Mouse (Mus musculus) spleen, postnatal 10 days (tissue): Measurements from ENCODE around the gene Zdhhc24.

Source experiments
- DNase-seq, 2 experiments: peaks; one replicate each; pipeline ENCODE4 v3.0.0; 2021 to 2022; ENCODE audit warnings: low spot score in 2 of 2

Gene Zdhhc24

DNA sequence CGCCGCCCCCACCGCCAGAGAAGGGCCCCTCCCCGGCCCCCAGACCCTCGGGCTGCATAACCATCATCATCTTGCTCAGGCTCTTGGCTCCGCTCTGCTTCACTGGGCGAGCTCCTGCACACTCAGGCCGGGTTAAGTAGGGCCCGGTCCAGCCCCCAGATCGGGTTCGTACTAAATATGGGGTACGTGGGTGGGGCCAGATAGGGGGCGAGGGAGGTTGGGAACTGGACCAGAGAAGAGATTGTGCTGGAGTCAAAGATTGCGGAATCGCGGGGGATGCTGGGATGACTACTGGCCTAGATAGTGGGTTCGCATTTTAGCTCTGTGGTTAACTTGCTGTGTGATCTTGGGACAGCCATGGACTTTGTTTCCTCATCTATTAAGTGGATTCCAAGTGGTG is 683 bp upstream of the Zdhhc24 start, which contains the start of gene Actn3:
Gene Actn3, minus strand, starts transcription at position 125 of the 400 bp plus-strand sequence.
- no peak for DNase-seq

DNA sequence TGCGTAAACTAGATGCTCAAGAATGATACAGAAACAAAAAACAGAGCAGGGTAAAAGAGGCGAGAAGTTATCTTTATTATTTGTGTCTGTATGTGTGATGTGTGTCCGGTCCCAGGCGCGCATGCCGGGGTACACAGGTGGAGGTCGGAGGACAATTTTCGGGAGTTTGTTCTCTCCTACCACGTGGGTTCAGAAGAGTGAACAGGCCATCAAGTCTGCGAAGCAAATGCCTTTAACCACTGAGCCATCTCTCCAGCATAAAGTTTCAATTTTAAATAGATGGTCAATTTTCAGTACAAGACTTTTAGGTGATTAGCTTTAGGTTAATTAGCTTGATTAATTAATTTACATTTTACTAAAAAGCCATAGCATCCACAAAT is 846 bp downstream of the Zdhhc24 start:
- no peak for DNase-seq

DNA sequence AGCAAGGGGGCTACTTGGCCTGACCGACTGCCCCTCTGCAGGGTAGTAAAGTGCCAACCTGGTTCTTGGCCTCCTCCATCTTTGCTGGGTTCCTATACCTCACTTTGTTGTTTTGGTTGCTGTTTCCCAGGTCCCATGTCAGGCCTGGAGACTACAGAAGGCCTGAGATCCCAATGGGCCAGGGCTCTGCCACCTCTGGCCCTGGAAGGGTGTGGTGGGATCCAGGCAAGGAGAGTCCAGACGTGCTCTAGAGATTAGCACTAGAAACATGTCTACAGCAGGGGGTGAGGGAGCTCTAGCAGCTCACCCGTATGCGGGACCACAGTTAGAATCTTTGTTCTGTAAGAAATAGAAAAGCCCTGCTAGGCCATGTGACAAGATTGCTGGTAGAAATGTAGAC is 5.5 kb downstream of the Zdhhc24 start:
- peak in 1 of 2 experiments; percentile 44 for DNase-seq

DNA sequence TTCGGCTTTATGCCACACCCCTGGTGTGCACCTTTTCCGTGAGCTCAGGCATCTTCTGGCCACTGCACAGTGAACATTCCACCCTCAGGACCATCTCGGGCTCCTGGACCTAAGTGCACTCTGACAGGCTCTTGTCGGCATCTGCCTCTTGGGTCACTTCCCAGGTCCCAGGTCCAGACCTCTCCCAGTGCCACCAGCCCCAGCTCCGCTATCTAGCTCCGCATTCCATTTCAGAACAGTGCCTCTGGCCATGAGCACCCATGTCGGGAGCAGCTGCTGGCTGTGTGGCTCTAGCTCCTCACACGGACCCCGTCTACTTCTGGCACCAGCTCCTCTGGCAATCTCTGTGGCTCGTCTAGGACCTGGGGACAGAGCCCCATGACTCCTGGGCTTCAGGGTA is 11.3 kb downstream of the Zdhhc24 start:
- DNase-seq, result no peak

DNA sequence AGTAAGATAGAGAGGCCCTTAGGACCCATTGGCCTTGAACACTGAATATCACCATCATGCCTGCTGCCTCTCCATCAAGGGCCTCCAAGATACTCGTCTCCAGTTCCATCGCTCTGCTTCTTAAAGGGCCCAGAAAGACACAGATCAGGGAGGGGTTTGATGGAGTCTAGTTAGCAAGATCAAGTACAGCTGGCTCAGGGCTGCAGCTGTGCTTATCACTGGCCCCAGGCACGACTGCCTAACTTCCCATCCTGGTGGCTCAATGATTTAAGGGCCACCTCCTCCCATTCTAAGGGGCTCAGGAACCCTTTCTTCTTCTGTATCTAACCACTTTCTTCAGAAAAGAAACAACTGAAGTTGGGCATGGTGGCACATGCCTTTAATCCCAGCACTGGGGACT is 13.3 kb downstream of the Zdhhc24 start:
- DNase-seq, result peak in 1 of 2 experiments; percentile 60

DNA sequence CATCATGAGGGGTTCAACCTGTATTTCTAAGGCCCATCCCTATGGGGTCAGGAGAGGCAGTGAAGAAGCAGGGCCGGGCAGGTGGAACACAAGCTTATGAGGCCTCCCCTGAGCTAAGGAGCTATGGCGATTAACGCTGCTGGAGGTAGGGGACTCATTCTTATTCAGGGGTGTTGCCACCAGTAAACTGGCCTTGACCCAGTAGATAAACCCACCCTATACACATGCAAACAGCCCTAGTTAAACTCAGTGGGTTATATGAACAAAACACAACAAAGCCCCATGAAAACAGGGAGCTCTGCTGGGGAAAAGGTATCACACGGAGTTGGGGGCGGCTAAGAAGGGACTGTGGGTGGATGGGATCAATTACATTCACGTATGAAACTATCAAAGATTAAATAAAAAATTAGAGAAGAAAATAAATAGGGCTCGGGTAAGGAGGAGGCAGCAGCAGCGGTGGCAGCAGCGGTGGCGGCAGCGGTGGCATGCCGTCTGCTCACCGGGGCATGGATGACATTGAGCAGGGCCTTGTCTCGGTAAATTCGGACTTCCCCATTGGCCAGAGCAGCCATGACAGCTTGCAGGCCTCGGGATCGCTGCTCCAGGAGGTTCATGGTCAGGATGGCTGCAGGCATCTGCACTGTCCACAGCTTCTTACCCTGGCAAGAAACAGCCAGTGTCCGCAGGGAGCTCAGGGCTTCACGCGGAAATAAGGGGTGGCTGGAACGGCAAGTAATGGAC is 18.5 kb downstream of the Zdhhc24 start:
- no peak for DNase-seq

DNA sequence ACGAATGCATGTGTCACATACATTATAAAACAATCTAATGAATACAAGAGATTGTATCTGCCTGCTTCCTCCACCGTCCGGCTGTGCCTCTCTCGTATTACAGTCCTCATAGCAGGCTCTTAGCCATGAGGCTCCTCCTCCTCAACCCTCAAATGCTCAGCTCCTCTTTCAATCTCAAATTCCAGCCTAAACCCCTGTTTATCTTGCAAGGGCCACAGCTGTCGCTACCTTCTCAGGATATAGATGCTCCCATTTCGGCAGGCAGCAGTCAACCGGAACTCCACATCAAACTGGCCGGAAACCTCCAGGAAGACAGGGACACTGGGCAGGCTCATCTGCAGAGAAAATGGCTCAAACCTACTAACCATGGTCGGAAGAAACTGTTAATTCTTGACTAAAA is 20.5 kb downstream of the Zdhhc24 start:
- no peak for DNase-seq

DNA sequence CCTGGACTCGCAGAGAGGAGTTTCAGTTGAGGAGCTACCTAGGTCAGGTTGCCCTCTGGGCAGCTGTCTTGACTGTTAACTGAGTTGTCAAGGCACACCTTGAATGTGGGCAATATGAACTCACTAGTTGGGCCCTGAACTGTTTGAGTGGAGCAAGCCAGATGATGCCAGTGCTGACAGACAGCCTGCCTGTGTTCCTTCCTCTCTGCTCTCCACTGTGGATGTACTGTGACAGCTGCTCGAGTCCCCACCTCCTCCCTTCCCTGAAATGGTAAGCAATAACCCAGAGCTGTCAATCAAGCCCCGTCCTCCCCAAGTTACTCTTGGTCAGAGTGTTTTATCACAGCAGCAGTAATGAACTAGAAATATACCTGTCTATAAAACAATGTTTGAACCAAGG is 21.4 kb downstream of the Zdhhc24 start:
- no peak for DNase-seq

DNA sequence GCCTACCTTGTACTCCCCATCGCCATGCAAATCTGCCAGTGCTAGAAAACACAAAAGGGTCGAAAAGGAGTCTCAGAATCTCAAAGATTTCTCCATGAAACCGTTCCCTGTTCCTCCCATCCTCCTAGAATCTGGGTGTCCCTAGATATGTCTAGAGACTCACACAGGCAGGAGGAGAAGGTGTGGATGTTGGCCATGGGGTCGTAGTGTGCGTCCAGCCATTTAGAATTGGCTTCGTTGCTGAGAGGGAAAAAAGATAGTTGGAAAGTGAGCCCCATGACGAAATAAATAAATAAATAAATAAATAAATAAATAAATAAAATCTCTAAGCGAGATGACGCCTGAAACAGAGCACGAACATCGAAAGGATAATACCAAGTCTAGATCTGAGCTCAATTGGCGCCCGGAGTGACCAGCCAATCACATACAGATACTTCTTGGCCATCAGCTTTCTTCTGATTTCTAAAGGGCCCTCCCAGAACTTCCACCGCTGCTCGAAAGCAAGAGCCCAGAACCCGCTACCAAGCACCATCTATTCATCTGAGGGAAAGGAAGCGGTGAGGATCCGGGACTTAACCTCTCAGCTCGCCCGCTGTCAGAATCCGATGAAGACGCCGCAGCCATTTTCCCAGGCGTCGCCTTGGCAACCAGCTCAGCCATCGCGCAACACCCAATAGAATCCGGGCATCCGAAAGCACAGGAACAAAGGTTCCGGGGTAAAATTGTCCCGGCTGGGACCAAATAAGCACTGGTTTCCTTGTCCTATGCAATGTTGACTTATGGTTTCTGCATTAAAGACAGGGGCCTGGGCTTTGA is 27.7 kb downstream of the Zdhhc24 start, which contains the start of gene Bbs1:
Gene Bbs1, minus strand, starts transcription at position 650 of the 816 bp plus-strand sequence.
- peak; percentile 76 to 87 for DNase-seq

DNA sequence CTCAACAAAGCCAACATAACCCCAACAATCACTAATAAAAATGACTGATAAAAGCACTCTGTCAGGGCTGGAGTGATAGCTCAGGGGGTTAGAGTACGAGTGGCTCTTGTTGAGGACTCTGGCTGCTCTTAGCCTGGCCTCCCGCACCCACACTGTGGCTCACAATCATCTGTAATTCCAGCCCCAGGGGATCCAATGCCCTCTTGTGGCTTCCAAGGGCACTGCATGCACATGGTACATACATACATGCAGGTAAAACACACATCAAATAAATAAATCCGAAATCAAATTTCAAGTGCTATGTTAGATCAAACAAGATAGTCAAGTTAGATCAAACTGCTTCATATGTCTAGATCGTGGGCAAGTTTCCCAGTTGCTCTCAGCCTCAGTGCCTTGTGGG is 29.6 kb downstream of the Zdhhc24 start:
- peak; percentile 46 to 74 for DNase-seq

DNA sequence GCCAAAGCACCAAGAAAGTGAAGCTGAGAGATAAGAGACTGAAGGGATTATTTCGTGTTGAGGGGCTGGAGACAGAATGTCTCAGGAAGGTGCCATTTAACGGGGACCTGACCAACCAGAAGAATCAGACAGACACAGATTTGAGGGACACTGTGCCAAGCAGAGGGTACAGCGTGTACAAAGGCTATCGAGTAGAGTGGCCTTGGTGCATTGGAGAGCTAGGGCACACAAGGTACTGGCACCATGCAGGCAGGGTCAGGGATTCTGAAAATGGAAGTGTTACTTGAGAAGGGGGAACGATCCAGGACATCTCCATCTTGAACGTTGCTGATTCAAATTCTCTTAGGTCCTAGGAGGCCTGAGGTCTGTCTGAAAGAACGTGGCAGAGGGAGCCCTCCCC is 30.9 kb downstream of the Zdhhc24 start:
- no peak for DNase-seq

DNA sequence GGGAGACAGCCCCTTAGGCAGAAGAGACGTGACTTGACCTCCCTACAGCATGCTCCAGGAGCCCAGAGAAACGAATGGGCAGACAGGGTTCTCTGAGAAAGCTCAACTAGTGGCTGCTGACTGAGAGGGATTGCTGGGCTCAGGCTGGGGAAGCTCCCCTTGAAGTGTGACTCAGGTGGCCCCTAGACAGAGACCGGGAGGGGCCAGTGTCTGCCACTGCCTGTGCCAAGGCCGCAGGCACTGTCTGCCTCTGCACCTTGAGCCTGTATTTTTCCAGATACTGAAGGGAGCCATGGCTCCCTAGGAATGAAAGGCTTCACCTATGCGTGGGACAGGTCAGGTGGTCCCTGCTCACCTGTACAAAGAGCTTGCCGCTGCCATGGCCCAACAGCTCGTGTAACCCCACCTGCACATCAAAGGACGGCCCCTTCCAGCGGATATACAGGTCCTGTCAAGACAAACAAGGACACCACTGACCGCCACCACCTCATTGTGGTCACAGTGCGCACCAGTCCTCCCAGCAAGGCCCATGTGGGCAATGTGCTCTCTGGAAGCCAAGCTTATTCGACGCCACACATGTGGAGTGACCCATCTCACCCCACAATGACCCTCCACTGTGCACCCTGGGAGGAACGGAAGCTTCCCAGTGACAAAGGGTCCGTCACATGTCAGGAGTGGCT is 37.6 kb downstream of the Zdhhc24 start:
- no peak for DNase-seq

DNA sequence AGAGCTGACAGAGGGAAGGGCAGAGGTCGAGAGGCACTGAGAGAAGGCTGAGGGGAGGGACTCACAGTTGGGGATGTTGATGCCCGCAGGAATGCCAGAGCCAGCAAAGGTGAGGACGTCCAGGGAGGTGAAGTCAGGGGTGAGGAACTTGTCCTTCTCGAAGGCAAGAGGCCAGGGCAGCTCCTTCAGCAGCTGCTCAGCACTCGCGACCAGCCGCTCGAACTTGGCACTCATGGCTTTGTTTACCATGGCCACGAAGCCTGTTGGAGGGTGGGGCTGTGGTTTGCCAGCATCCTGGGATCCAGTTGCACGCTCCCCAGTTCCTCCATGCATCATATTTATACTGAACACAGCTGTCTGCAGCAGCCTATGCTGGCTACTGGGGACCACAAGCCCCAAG is 38.4 kb downstream of the Zdhhc24 start:
- no peak for DNase-seq

DNA sequence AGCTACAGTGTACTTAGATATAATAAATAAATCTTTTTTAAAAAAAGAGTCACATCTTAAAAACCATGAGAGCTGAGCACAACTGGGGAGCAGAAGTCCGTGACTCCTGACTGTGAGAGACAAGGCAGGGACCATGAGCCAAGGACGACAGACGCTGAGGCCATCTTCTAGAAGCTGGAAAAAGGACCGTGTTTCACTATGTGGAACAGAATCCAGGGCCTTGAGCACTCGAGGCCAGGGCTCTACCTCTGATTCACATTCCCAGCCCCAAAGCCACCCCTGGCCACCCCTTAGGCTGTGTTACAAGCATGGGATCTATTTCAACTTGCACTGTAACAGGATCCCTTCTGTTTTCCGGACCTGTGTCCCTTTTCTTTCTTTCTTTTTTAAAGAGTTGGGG is 41.2 kb downstream of the Zdhhc24 start:
- DNase-seq, result no peak

DNA sequence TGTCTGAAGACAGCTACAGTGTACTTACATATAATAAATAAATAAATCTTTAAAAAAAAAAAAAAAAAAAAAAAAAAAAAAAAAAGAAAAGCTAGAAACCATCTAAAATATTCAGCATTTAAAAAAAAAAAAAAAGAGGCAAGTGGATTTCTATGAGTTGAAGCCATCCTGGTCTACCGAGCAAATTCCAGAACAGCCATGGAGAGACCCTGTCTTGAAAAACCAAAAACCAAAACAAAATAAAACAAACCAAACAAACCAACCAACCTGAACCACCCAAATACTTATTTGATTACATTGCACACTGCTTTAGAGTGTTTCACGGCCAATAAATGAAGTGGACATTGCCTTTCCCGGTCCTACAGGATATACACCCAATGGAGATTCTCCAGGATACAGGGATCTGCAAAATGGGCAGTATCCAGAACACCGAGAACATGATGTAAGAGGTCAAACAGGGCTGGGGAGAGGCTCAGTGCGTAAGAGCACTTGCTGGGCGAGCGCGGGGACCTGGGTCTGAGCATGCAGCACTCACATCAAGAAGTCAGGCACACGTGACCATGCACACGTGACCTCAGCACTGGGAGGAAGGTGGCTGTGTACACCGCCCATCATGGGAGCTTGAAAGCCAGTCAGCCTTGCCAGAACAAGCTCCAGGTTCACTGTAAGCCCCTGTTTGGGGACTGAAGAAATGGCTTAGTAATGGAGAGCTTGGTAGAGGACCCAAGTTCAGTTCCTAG is 46.8 kb downstream of the Zdhhc24 start:
- no peak for DNase-seq

DNA sequence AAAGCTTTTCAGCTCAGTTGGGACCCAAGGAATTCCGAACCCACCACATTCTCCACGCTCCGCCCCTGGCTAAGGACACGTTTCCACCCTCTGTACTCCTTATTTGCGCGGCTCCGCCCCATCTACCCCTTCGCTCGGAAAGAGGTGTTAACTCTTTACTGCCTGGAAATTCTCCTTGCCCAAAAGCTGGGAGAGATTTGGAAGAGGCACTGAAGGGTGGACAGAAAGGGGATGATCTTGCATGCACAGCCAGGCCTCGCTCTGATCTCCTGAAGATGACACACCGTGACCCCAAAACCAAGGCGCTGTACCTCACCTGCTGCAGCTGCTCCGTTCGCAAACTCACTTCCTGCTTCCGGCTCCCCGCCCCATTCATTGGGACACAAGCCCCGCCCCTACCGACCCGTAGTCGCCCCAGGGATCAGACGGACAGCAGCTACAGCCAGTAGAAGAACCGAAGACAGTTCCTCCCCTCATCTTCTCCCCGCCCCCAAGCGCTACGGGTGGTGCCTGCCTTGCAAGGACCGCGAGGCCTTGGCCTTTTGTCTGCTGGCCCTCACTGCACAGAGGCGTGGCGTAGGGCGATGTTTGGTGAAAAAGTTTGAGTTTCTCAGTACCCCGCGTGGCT is 49.5 kb downstream of the Zdhhc24 start, which contains the start of gene Dpp3:
Gene Dpp3, minus strand, starts transcription at position 384 of the 628 bp plus-strand sequence.
- DNase-seq, result peak; percentile 93 to 100

DNA sequence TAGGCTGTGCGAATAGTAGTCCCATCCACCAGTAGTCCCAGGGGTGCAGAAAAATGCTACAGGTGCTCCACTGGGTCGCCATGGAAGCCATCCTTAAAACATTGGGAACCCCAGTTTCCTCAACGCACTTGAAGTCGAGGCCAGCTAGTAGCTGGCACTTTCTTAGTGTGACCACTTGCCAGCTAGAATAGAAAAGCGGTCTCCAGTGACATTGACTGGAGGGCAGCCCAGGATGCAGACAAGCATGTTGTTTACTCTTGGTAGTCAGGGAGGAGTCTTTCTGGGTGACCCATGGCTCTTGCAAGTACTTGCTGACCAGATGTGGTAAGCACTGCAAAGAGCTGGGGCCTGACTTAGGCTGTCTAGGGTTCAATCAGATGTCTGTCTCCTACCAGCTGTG is 50.3 kb downstream of the Zdhhc24 start:
- DNase-seq, result no peak
